Mouse (Mus musculus) c-Kit-positive CD71-positive TER-119-positive erythroid progenitor cells, embryonic 14.5 days (primary cell): ENCODE data around the gene Prss12.

Experiments
- DNase-seq: peaks from one replicate; pipeline ENCODE4 v3.0.0-alpha.2; 2013; ENCODE audit warnings: low spot score

Prss12 gene

DNA sequence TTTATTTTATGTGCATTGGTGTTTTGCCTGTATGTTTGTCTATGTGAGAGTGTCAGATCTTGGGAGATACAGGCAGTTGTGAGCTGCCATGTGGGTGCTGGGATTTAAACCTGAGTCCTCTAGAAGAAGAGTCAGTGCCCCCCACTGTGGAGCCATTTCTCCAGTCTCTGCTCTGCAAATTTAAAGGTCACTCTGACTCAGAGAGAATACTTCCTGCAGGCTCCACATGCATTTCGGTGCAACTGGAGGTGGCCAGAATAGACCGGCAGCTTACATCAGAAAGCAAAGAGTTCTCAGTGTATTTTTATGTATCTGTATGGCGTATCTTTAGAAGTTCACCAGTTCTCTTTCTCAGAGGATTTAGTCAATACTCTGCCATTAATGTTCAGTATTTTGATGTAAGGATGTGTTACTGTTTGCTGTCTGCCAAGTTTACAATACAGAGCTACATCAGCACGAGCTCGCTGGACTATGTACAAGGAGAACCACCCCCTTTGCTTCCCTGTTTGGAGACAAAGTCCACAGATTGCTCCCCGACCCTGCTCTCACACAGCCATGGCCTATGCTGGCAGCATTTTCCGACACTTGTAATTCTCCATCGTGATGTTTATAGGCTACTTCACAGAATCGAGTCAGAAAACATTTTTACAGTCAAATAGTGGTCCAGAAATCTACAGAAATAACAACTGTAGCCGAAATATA lies 81.2 kb downstream of the Prss12 start:
- DNase-seq: no peak

DNA sequence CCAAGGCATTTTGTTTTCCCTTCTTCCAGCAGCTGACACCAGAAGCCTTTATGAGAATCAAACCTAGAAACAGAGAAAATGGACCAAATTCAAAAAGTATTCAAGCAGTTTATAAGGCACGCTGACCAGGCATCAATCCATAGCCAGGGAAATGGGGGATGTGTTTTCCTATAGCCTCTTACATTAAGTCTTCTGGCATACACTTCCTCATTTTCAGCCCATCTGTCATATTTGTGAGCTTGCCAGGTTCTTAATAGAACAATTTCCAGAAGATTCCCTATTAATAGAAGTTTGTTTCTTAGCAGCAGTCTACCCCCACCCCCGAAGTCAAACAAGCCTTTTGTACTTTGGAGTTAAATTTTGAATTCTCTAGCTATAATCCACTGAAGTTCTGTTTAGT lies 84.4 kb downstream of the Prss12 start:
- no peak for DNase-seq

DNA sequence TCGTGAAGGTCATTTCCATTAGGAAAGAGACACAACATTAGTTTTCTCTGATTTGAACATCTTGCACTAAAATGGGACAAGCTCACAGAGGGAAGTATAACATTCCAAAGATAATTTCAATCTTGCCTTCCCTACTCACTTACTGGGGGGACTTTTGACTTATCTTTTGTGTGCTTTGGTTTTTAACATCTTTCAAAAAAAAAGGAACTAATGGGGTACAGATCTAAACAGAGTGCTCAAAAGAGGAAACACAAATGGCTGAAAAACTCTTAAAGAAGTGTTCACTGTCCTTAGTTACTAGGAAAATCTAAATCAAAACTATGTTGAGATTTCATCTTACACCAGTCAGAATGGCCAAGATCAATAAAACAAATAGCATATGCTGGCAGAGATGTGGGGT lies 90.6 kb downstream of the Prss12 start:
- DNase-seq: no peak

DNA sequence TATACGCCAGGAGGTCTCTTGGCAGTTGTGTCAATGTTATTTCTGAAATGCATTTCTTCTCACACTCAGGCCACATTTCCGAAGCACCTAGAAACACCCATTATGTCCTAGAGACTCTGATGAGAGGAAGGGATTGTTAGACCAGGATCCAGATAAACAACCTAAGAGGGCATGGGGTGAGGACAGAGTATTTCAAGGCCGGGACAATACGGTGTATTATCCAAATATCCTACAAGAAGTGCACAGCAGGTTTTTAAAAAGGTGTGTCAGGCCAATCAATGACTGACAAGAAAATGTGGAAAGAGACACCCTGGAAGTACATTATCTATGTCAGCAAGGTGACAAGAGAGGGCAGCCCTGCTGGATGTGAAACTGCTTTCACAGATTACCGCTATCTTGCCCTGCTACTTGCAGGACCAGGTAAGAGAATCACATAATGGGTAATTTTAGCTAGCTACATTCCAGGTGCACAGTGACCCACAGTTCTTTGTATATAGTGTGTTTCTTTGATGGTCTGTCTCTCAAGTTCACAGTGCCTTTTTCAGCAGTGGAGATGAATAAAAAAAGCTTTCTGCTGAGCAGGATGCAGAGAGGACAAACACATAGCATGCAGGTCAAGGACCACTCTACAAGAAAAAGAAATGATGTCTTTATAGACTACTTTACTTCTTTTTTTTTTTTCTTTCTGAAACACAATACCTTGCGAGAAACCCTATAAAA lies 97.0 kb downstream of the Prss12 start:
- no peak for DNase-seq

DNA sequence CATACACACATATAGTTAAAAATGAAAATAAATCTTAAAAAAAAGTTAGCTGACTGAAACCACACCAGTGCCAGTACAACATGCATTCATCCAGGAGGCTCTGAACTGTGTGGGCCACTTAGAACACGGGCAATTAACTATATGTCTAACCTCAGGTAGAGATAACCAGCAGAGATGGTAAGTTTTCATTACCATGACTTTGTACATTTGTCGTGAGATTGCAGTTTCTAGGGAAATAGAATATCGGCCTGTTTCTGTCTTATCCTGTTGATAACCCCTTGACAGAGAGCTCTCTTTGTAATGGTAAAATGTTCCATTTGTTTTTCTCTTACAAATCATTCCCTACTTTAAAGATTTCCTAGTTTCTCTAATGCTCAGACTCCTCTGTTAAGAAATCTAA lies 103.8 kb downstream of the Prss12 start:
- no peak for DNase-seq

DNA sequence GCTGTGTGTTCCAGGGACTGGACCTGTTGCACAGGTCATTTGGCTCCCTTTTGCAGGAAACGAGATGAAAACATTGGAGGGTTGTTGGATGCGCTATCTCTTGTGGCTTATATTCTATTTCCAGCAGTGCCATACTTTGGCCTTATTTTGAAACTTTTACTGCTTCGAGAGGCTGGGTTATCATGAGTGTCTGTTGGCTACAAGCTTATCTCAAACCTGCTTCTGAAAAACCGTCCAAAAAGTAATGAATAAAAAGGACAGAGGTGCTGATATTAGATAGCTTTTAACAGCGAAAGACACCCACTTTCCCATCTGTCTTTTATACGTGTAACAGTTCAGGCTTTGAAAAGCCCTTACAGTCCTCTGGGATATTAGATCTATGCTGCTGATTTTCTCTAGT lies 107.2 kb downstream of the Prss12 start:
- no peak for DNase-seq

DNA sequence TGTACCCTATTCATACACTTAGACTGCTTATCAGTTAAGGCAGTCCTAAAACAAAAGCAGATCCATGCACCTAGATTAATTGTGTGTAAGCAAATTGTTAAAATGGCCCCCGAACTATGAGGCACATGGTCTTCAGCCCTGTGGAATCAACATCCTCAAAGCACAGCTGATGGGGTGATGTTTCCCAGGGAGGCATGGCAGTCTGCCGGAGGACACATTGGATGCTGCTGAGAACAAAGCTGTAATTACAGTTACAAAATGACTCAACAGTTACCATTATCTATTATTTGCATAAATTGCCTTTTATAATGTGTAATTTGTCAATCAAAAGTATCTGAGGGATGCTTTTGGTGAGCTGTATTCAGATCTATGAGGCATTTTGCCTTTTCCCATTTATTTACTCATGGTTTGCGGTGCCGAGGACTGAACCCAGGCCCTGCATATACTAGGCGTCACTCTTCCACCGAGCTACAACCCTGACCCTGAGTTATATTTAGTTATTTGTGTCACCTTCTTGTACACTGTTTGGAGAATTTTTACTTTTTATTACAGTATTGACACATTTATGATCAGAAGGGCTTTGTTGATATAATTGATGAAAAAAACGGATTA lies 108.6 kb downstream of the Prss12 start:
- DNase-seq: no peak
